Mouse (Mus musculus) spleen, postnatal 4 days (tissue): ENCODE measurements around the gene Avil.
A peak's percentile ranks its signal among the peaks of the same experiment; 100 is the strongest.

Experiments used
- DNase-seq, 2 experiments: peaks; one replicate each; pipeline ENCODE4 v3.0.0; 2022; ENCODE audit warnings: low spot score in 2 of 2

Gene Avil

GRCm38 (mm10) chr10:127030336-127031296 is 30.1 kb downstream of the Avil start, which contains the start of gene Tsfm:
TSS of gene Tsfm (minus strand) at chr10:127030840.
- peak; percentile 91 to 98 for DNase-seq

GRCm38 (mm10) chr10:127033301-127033741 is 32.8 kb downstream of the Avil start:
- DNase-seq, result no peak

- no peak for DNase-seq
Measured at GRCm38 (mm10) chr10:127036273-127036672, 35.8 kb downstream of the Avil start.

- no peak for DNase-seq
Measured at GRCm38 (mm10) chr10:127037641-127038040, 37.1 kb downstream of the Avil start.

GRCm38 (mm10) chr10:127040569-127041214 is 40.2 kb downstream of the Avil start:
- DNase-seq, result no peak

GRCm38 (mm10) chr10:127041274-127041766 is 40.8 kb downstream of the Avil start, which contains the start of the genes Mettl1 and Eef1akmt3:
TSS of gene Mettl1 (plus strand) at chr10:127041414.
TSS of gene Eef1akmt3 (minus strand) at chr10:127041513.
- DNase-seq, result no peak

- peak; percentile 77 to 91 for DNase-seq
Measured at GRCm38 (mm10) chr10:127041774-127042338, 41.3 kb downstream of the Avil start.

- no peak for DNase-seq
Measured at GRCm38 (mm10) chr10:127042468-127043115, 42.1 kb downstream of the Avil start.

GRCm38 (mm10) chr10:127043187-127043586 is 42.7 kb downstream of the Avil start:
- DNase-seq, result no peak

- DNase-seq, result no peak
Measured at GRCm38 (mm10) chr10:127047954-127048353, 47.4 kb downstream of the Avil start, which contains the start of gene Cyp27b1. TSS of gene Cyp27b1 (plus strand) at chr10:127048250.

GRCm38 (mm10) chr10:127048608-127049394 is 48.3 kb downstream of the Avil start:
- DNase-seq, result no peak

GRCm38 (mm10) chr10:127049395-127050118 is 49.0 kb downstream of the Avil start:
- no peak for DNase-seq

- no peak for DNase-seq
Measured at GRCm38 (mm10) chr10:127050119-127050474, 49.6 kb downstream of the Avil start.

GRCm38 (mm10) chr10:127054646-127055045 is 54.1 kb downstream of the Avil start:
- DNase-seq, result no peak

- DNase-seq, result no peak
Measured at GRCm38 (mm10) chr10:127055406-127055805, 54.9 kb downstream of the Avil start.

- no peak for DNase-seq
Measured at GRCm38 (mm10) chr10:127056490-127056889, 56.0 kb downstream of the Avil start.

GRCm38 (mm10) chr10:127058161-127058560 is 57.7 kb downstream of the Avil start:
- peak; percentile 77 to 92 for DNase-seq

- no peak for DNase-seq
Measured at GRCm38 (mm10) chr10:127058708-127059107, 58.2 kb downstream of the Avil start.

- no peak for DNase-seq
Measured at GRCm38 (mm10) chr10:127059174-127059967, 58.9 kb downstream of the Avil start.
